Mouse (Mus musculus) myocyte (in vitro differentiated cells): ENCODE data around the gene Syne2.

Experiments
- CEBPB ChIP-seq: IDR thresholded peaks from 2 replicates; pipeline ENCODE4 v1.6.1; 2011; ENCODE audit warnings: mild to moderate bottlenecking, moderate library complexity; ENCODE audit not compliant: poor library complexity, insufficient read depth, severe bottlenecking
- E2F4 ChIP-seq: IDR thresholded peaks from one replicate; pipeline ENCODE4 v1.6.1; 2011; ENCODE audit warnings: mild to moderate bottlenecking, control low read depth, moderate library complexity; ENCODE audit not compliant: insufficient read depth
- MAX ChIP-seq: IDR thresholded peaks from one replicate; pipeline ENCODE4 v1.6.1; 2011; ENCODE audit warnings: low read depth, mild to moderate bottlenecking, control low read depth
- MYOD1 ChIP-seq, 3 experiments: IDR thresholded peaks; one replicate each; pipeline ENCODE4 v1.6.1; 2011; ENCODE audit warnings: control low read depth in 2 of 3, low read depth in 2 of 3, mild to moderate bottlenecking in 2 of 3, moderate library complexity in 1 of 3; ENCODE audit not compliant: insufficient read length in 2 of 3, control insufficient read depth in 1 of 3
- MYOG ChIP-seq, 3 experiments: IDR thresholded peaks; one replicate each; pipeline ENCODE4 v1.6.1; 2011; ENCODE audit warnings: control low read depth in 2 of 3, low read depth in 2 of 3, mild to moderate bottlenecking in 2 of 3; ENCODE audit not compliant: insufficient read length in 2 of 3, control insufficient read depth in 1 of 3, insufficient read depth in 1 of 3
- POLR2A ChIP-seq: IDR thresholded peaks from one replicate; pipeline ENCODE4 v1.6.1; 2011; ENCODE audit warnings: low read depth, mild to moderate bottlenecking, control low read depth, moderate library complexity; ENCODE audit not compliant: insufficient read length
- POLR2AphosphoS2 ChIP-seq: IDR thresholded peaks from one replicate; pipeline ENCODE4 v1.6.1; 2011; ENCODE audit warnings: low read depth, control low read depth; ENCODE audit not compliant: insufficient read length
- REST ChIP-seq: IDR thresholded peaks from one replicate; pipeline ENCODE4 v1.6.1; 2011; ENCODE audit warnings: mild to moderate bottlenecking, control low read depth, moderate library complexity; ENCODE audit not compliant: insufficient read depth, insufficient read length
- SRF ChIP-seq: IDR thresholded peaks from one replicate; pipeline ENCODE4 v1.6.1; 2011; ENCODE audit warnings: low read depth; ENCODE audit not compliant: control insufficient read depth, insufficient read length
- USF1 ChIP-seq: IDR thresholded peaks from one replicate; pipeline ENCODE4 v1.6.1; 2011; ENCODE audit warnings: low read depth, mild to moderate bottlenecking, control low read depth, moderate library complexity

GRCm38 (mm10) chr12:76054653-76055052, 236.7 kb downstream of the Syne2 start:
- no peak for TF ChIP-seq POLR2A
- TF ChIP-seq USF1: no peak
- no peak for TF ChIP-seq MAX
- TF ChIP-seq E2F4: no peak
- TF ChIP-seq SRF: no peak
- no peak for TF ChIP-seq MYOG (IDR thresholded peaks at IDR 0.05; ENCODE audit: control insufficient read depth in 1 of 3, insufficient read depth in 1 of 3, insufficient read length in 2 of 3, low read depth in 2 of 3)
- TF ChIP-seq POLR2AphosphoS2: no peak
- no peak for TF ChIP-seq REST
- no peak for TF ChIP-seq MYOD1 (IDR thresholded peaks at IDR 0.05; ENCODE audit: control insufficient read depth in 1 of 3, insufficient read length in 2 of 3, low read depth in 2 of 3)
- no peak for TF ChIP-seq CEBPB
